Mouse (Mus musculus) midbrain, embryonic 16.5 days (tissue): ENCODE data around the gene Lmod1. TPM values are rescaled to one million over a fixed set of nuclear protein-coding genes. Genes with fewer than 3 reads are reported as not detected.
"Not testable (repeated sequence)": the region's sequence is repeated elsewhere in the genome, so short reads cannot be mapped to it uniquely, and the experiment has no call there.

Experiments
- ATAC-seq: fragments of 200-750 bp; cut with Nextera tagmentation; 2 replicates; pipeline ENCODE4 v1.8.0; 2017; ENCODE audit warnings: moderate TSS enrichment
- H3K27ac ChIP-seq: fragments of 300-500 bp; sonication (generic); 2 replicates; pipeline ENCODE4 v1.5.1; 2014; ENCODE audit warnings: mild to moderate bottlenecking, low read length, mixed read lengths
- H3K27me3 ChIP-seq: fragments of 300-500 bp; sonication (generic); 2 replicates; pipeline ENCODE4 v1.6.1; 2014; ENCODE audit warnings: low read depth, low read length, mixed read lengths; ENCODE audit not compliant: control insufficient read depth, insufficient read depth
- H3K36me3 ChIP-seq: fragments of 300-500 bp; sonication (generic); 2 replicates; pipeline ENCODE4 v1.6.1; 2014; ENCODE audit warnings: mild to moderate bottlenecking, low read length, moderate library complexity, mixed read lengths; ENCODE audit not compliant: control insufficient read depth, insufficient read depth
- H3K4me1 ChIP-seq: fragments of 300-500 bp; sonication (generic); 2 replicates; pipeline ENCODE4 v1.6.1; 2014; ENCODE audit warnings: mild to moderate bottlenecking, low read length, mixed read lengths; ENCODE audit not compliant: control insufficient read depth, insufficient read depth
- H3K4me2 ChIP-seq: fragments of 300-500 bp; sonication (generic); 2 replicates; pipeline ENCODE4 v1.6.1; 2014; ENCODE audit warnings: mild to moderate bottlenecking, low read length, mixed read lengths
- H3K4me3 ChIP-seq: fragments of 300-500 bp; sonication (generic); 2 replicates; pipeline ENCODE4 v1.5.1; 2014; ENCODE audit warnings: low read depth, mild to moderate bottlenecking, low read length, moderate library complexity, mixed read lengths
- H3K9ac ChIP-seq: fragments of 300-500 bp; sonication (generic); 2 replicates; pipeline ENCODE4 v1.6.1; 2014; ENCODE audit warnings: low read depth, low read length, mixed read lengths
- H3K9me3 ChIP-seq: fragments of 300-500 bp; sonication (generic); replicated peaks from 2 replicates; pipeline ENCODE4 v1.6.1; 2014; ENCODE audit warnings: mild to moderate bottlenecking, low read length, mixed read lengths; ENCODE audit not compliant: control insufficient read depth, poor library complexity, severe bottlenecking
- WGBS: fragments of 180-500 bp; shearing (Covaris S2); extraction: QIAGEN DNeasy Blood & Tissue Kit; methylation state at CpG from one replicate; pipeline ENCODE4 v1.1.7; 2014; 5-methylcytosine and 5-hydroxymethylcytosine counted together
- polyA plus RNA-seq: library from polyadenylated mRNA; unstranded; fragments of >200 nt; fragmentation: Nextera tagmentation; extraction: Ambion mirVana; gene quantifications from 2 replicates; pipeline ENCODE4 v1.2.1, GENCODE M21; 2015

The Lmod1 gene
- polyA plus RNA-seq, 1 experiment from 2014 or later, result 0.41 TPM

GRCm38 (mm10) chr1:135380071-135380991 is 55.7 kb downstream of the Lmod1 start:
- no peak overlapping the region for H3K4me3 ChIP-seq
- 81% methylated on average over 15 of the region's 15 CpGs for WGBS
- peaks cover 10% of the 10 kb centered on the region for H3K36me3 ChIP-seq
- H3K9ac ChIP-seq, result no peak overlapping the region
- no peak overlapping the region for H3K4me2 ChIP-seq
- peaks cover 2% of the 10 kb centered on the region; the same call in 1 of the 2 replicates for H3K4me1 ChIP-seq
- H3K27me3 ChIP-seq, result no peaks in the 10 kb centered on the region
- H3K9me3 ChIP-seq, result no peaks in the 10 kb centered on the region
- no peak for ATAC-seq
- H3K27ac ChIP-seq, result no peak overlapping the region

GRCm38 (mm10) chr1:135381560-135381959 is 57.0 kb downstream of the Lmod1 start:
- not testable (repeated sequence) for H3K27me3 ChIP-seq, ATAC-seq, H3K27ac ChIP-seq, H3K9ac ChIP-seq, H3K4me2 ChIP-seq, H3K4me3 ChIP-seq, H3K4me1 ChIP-seq, H3K9me3 ChIP-seq
- H3K36me3 ChIP-seq, result peaks cover 14% of the 10 kb centered on the region
- WGBS, result 68% methylated on average over 6 of the region's 6 CpGs

GRCm38 (mm10) chr1:135384171-135384570 is 59.6 kb downstream of the Lmod1 start:
- Histone ChIP-seq H3K36me3 (peaks cover 30% of the 10 kb centered on the region), H3K4me3 (no peak overlapping the region), H3K27me3 (no peaks in the 10 kb centered on the region), H3K9ac (no peak overlapping the region), H3K4me1 (no peaks in the 10 kb centered on the region), H3K4me2 (no peak overlapping the region), H3K27ac (no peak overlapping the region), H3K9me3 (no peaks in the 10 kb centered on the region)
- 98% methylated on average over 5 of the region's 5 CpGs for WGBS
- ATAC-seq, result no peak

- Histone ChIP-seq H3K27me3 (no peaks in the 10 kb centered on the region), H3K9ac (no peak overlapping the region), H3K9me3 (no peaks in the 10 kb centered on the region), H3K4me3 (no peak overlapping the region), H3K4me1 (no peaks in the 10 kb centered on the region), H3K27ac (no peak overlapping the region), H3K36me3 (peaks cover 34% of the 10 kb centered on the region), H3K4me2 (no peak overlapping the region)
- no peak for ATAC-seq
- 90% methylated on average over 9 of the region's 9 CpGs for WGBS
Observed at GRCm38 (mm10) chr1:135385161-135385560, 60.6 kb downstream of the Lmod1 start.

GRCm38 (mm10) chr1:135399466-135399865 is 74.9 kb downstream of the Lmod1 start:
- ATAC-seq, result no peak
- Histone ChIP-seq H3K9me3 (no peaks in the 10 kb centered on the region), H3K36me3 (peaks cover 43% of the 10 kb centered on the region), H3K4me2 (no peak overlapping the region), H3K27ac (no peak overlapping the region), H3K4me1 (no peaks in the 10 kb centered on the region), H3K9ac (no peak overlapping the region), H3K4me3 (no peak overlapping the region), H3K27me3 (no peaks in the 10 kb centered on the region)
- WGBS, result 96% methylated on average over 5 of the region's 5 CpGs

GRCm38 (mm10) chr1:135401452-135402110 is 77.0 kb downstream of the Lmod1 start:
- Histone ChIP-seq H3K4me2 (no peak overlapping the region), H3K4me1 (no peaks in the 10 kb centered on the region), H3K9ac (no peak overlapping the region), H3K27me3 (no peaks in the 10 kb centered on the region), H3K9me3 (no peaks in the 10 kb centered on the region), H3K27ac (no peak overlapping the region), H3K36me3 (peaks cover 41% of the 10 kb centered on the region), H3K4me3 (no peak overlapping the region)
- 99% methylated on average over 3 of the region's 3 CpGs for WGBS
- no peak for ATAC-seq

- no peak overlapping the region for H3K4me2 ChIP-seq
- no peak overlapping the region for H3K27ac ChIP-seq
- no peaks in the 10 kb centered on the region for H3K9me3 ChIP-seq
- no peak overlapping the region for H3K4me3 ChIP-seq
- H3K36me3 ChIP-seq, result peaks cover 52% of the 10 kb centered on the region
- 84% methylated on average over 7 of the region's 7 CpGs for WGBS
- H3K9ac ChIP-seq, result no peak overlapping the region
- no peaks in the 10 kb centered on the region for H3K4me1 ChIP-seq
- no peaks in the 10 kb centered on the region for H3K27me3 ChIP-seq
- ATAC-seq, result no peak
Observed at GRCm38 (mm10) chr1:135405356-135405755, 80.7 kb downstream of the Lmod1 start.

- no peak overlapping the region for H3K4me3 ChIP-seq
- 97% methylated on average over 4 of the region's 4 CpGs for WGBS
- H3K36me3 ChIP-seq, result peaks cover 32% of the 10 kb centered on the region
- no peak for ATAC-seq
- no peaks in the 10 kb centered on the region for H3K4me1 ChIP-seq
- no peaks in the 10 kb centered on the region for H3K27me3 ChIP-seq
- no peak overlapping the region for H3K27ac ChIP-seq
- no peak overlapping the region for H3K4me2 ChIP-seq
- H3K9ac ChIP-seq, result no peak overlapping the region
- H3K9me3 ChIP-seq, result no peaks in the 10 kb centered on the region
Observed at GRCm38 (mm10) chr1:135408973-135409372, 84.4 kb downstream of the Lmod1 start.

GRCm38 (mm10) chr1:135410967-135411366 is 86.4 kb downstream of the Lmod1 start:
- no peak overlapping the region for H3K9ac ChIP-seq
- H3K27ac ChIP-seq, result no peak overlapping the region
- 75% methylated on average over 2 of the region's 2 CpGs for WGBS
- peaks cover 39% of the 10 kb centered on the region for H3K36me3 ChIP-seq
- no peak overlapping the region for H3K4me2 ChIP-seq
- H3K4me1 ChIP-seq, result no peaks in the 10 kb centered on the region
- no peaks in the 10 kb centered on the region for H3K9me3 ChIP-seq
- H3K4me3 ChIP-seq, result no peak overlapping the region
- no peak for ATAC-seq
- no peaks in the 10 kb centered on the region for H3K27me3 ChIP-seq
